Mouse (Mus musculus) thymus, postnatal 0 days (tissue): Measurements from ENCODE around the gene Plcb2. TPM values are rescaled to one million over a fixed set of nuclear protein-coding genes. Genes with fewer than 3 reads are reported as not detected.

ENCODE experiments used
- DNase-seq: peaks from one replicate; pipeline ENCODE4 v3.0.0-alpha.2; 2015; ENCODE audit warnings: low spot score
- polyA plus RNA-seq: library from polyadenylated mRNA; unstranded; fragments of >200 nt; fragmentation: Nextera tagmentation; extraction: Ambion mirVana; gene quantifications from 2 replicates; pipeline ENCODE4 v1.2.1, GENCODE M21; 2015

The Plcb2 gene
- 10.1 and 11.8 TPM in 2 replicates for polyA plus RNA-seq

- DNase-seq, result peak; percentile 67
Observed at GRCm38 (mm10) chr2:118728337-118728736, at the start of gene Plcb2. Gene Plcb2 (minus strand): TSS chr2:118728438.

GRCm38 (mm10) chr2:118776295-118776694, 48.1 kb upstream of the Plcb2 start:
- DNase-seq, result no peak

GRCm38 (mm10) chr2:118775846-118776245, 47.6 kb upstream of the Plcb2 start:
- no peak for DNase-seq

GRCm38 (mm10) chr2:118775396-118775795, 47.2 kb upstream of the Plcb2 start:
- no peak for DNase-seq

GRCm38 (mm10) chr2:118774536-118774935, 46.3 kb upstream of the Plcb2 start:
- no peak for DNase-seq

- DNase-seq, result no peak
Observed at GRCm38 (mm10) chr2:118772158-118772874, 44.1 kb upstream of the Plcb2 start, which contains the start of gene Phgr1. Gene Phgr1 (plus strand): TSS chr2:118772769.

- DNase-seq, result no peak
Observed at GRCm38 (mm10) chr2:118766041-118767033, 38.1 kb upstream of the Plcb2 start.

- no peak for DNase-seq
Observed at GRCm38 (mm10) chr2:118764875-118765274, 36.6 kb upstream of the Plcb2 start.

- DNase-seq, result peak; percentile 41
Observed at GRCm38 (mm10) chr2:118764094-118764831, 36.0 kb upstream of the Plcb2 start.

GRCm38 (mm10) chr2:118763469-118763868, 35.2 kb upstream of the Plcb2 start:
- no peak for DNase-seq

GRCm38 (mm10) chr2:118762784-118763148, 34.5 kb upstream of the Plcb2 start:
- DNase-seq, result no peak

GRCm38 (mm10) chr2:118761906-118762783, 33.9 kb upstream of the Plcb2 start, which contains the start of gene Ccdc9b:
Gene Ccdc9b (minus strand): TSS chr2:118762661.
- no peak for DNase-seq

- no peak for DNase-seq
Observed at GRCm38 (mm10) chr2:118761358-118761757, 33.1 kb upstream of the Plcb2 start.

- DNase-seq, result no peak
Observed at GRCm38 (mm10) chr2:118760311-118761025, 32.2 kb upstream of the Plcb2 start.

- DNase-seq, result peak; percentile 80
Observed at GRCm38 (mm10) chr2:118759828-118760227, 31.6 kb upstream of the Plcb2 start.

GRCm38 (mm10) chr2:118756103-118756502, 27.9 kb upstream of the Plcb2 start:
- DNase-seq, result no peak

GRCm38 (mm10) chr2:118755407-118755806, 27.2 kb upstream of the Plcb2 start:
- DNase-seq, result no peak

GRCm38 (mm10) chr2:118754143-118754542, 25.9 kb upstream of the Plcb2 start:
- no peak for DNase-seq

GRCm38 (mm10) chr2:118752792-118753108, 24.5 kb upstream of the Plcb2 start:
- no peak for DNase-seq
